Mouse (Mus musculus) mouse trophoblast stem cell (cell line): Measurements from ENCODE around the gene Hif3a.

ENCODE experiments used
- in situ Hi-C, 2 experiments: fragments of 300-500 bp; cut with MseI, MboI; formaldehyde crosslinking; loops; 2 replicates in 1 of 2; 3 replicates in 1 of 2; pipeline ENCODE4 v1.15.1; 2025

Gene Hif3a

DNA sequence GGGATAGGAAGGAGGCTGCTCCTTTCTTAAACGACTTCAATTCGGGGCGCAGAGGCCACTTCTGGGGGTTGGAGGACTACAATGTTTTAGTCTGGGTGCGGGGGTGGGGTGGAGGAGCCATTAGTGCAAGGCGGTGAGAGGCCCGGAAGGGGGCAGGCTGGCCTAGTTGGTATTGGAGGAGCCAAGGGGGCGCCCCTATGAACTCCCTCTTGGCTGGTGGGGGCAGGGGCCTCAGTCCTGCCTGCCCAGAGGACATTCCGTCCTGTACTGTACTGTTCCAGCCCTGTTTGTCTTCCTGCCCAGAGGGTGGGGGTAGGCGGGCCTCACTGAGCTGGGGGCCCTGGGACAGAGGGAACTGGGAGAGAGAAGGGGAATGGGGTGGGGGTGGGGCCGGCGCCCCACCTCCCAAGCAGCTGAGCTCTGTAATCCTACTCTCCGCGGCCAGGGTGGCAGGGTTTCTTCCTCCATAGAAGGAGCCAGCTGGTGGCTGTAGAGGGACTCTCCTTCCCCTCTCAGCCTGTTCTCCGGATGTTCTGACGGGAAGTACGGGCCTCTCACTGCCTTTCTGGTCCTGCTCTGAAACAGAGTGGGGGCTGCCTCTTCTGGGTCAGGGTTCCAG is 4.0 kb downstream of the Hif3a start:
- in situ Hi-C loops = loop anchor here in 1 of 2 experiments (25.0 kb wide), 1 partner anchor 1829 kb away; no protein-coding TSS in a partner anchor

- in situ Hi-C loops = loop anchor here in 1 of 2 experiments (25.0 kb wide), 1 partner anchor 1830 kb away; no protein-coding TSS in a partner anchor
Observed at GRCm38 (mm10) chr7:17056601-17057523, 5.4 kb downstream of the Hif3a start.

GRCm38 (mm10) chr7:17056081-17056581 is 6.1 kb downstream of the Hif3a start:
- in situ Hi-C loops = loop anchor here in 1 of 2 experiments (25.0 kb wide), 1 partner anchor 1831 kb away; no protein-coding TSS in a partner anchor

DNA sequence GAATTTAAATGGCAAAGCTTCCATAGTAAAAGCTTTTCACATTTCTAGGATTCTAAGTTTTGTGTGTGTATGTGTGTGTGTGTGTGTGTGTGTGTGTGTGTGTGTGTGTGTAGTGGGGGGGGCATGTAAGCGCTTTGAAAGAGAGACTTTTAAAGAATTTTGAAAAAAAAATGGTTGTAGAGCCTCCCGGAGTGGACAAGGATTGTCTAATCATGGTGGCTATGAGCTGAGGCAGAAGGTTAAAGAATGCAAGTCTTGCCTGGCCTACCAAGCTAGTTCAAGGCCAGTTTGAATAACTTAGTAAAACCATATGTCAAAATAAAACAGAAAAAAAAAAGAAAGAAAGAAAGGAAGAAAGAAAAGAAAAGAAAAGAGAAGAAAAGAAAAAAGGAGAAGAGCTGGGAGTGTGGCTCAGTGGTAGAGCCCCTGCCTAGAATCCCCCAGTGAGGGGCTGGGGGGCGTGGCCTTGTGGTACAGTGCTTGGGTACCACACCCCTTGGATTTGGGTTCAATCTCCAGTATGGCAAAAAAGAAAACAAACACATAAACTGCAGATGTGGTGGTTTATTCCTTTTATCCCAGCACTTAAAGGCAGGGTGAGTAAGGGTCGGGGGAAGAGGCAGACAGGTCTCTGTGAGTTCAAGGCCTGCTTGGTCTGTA is 6.8 kb downstream of the Hif3a start:
- in situ Hi-C loops = loop anchor here in 1 of 2 experiments (25.0 kb wide), 1 partner anchor 1832 kb away; no protein-coding TSS in a partner anchor

DNA sequence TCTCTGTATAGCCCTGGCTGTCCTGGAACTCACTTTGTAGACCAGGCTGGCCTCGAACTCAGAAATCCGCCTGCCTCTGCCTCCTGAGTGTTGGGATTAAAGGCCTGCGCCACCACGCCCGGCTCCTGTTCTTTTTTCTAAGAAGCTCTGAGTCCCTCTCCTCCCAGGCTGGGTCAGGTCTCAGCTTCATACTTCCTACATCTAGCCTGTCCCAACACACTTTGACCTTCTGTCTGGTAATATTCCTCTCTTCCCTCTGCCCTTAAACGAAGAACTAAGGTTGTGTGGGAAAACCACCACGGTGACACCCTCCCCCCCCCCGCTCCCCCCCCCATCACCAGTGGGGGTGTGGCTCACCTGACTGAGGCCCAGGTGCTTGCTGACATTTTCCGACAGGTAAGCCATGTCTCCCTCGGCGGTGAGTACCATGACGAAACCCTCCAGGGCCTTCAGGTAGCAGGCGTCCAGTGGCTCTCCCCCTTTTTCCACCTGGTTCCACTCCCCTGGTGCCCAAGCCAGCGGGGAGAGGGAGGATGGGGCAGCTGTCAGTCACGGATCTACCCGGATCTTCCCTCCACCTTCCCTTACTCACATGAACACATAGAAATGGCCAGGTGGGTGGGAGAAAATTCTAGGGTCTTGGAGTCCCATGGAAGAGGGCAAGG is 7.8 kb downstream of the Hif3a start:
- in situ Hi-C loops = loop anchor here in 1 of 2 experiments (25.0 kb wide), 1 partner anchor 1833 kb away; no protein-coding TSS in a partner anchor

- in situ Hi-C loops = loop anchor here in 1 of 2 experiments (25.0 kb wide), 1 partner anchor 1836 kb away; no protein-coding TSS in a partner anchor
Observed at GRCm38 (mm10) chr7:17050933-17051594, 11.2 kb downstream of the Hif3a start.

DNA sequence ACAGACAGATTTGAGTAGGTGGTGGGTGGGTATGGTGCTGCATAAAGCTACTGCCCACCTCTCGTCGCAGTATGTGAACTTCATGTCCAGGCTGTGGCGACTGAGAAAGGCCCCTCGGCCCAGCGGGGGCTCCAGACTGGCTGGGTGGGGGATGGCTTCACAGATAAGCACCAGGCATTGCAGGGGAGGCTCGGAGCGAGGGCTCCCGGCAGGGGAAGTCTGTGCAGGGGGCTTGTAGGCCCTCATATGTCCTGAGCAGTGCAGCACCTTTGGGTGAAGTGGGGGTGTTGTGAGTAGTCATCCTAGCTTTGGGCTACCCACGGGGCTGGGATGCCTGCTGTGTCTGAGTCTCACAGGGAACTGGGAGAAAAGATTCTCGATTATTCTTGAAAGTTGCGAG is 11.7 kb downstream of the Hif3a start:
- in situ Hi-C loops = loop anchor here in 1 of 2 experiments (25.0 kb wide), 1 partner anchor 1837 kb away; no protein-coding TSS in a partner anchor

GRCm38 (mm10) chr7:17048431-17049190 is 13.6 kb downstream of the Hif3a start:
- in situ Hi-C loops = no loop called here

DNA sequence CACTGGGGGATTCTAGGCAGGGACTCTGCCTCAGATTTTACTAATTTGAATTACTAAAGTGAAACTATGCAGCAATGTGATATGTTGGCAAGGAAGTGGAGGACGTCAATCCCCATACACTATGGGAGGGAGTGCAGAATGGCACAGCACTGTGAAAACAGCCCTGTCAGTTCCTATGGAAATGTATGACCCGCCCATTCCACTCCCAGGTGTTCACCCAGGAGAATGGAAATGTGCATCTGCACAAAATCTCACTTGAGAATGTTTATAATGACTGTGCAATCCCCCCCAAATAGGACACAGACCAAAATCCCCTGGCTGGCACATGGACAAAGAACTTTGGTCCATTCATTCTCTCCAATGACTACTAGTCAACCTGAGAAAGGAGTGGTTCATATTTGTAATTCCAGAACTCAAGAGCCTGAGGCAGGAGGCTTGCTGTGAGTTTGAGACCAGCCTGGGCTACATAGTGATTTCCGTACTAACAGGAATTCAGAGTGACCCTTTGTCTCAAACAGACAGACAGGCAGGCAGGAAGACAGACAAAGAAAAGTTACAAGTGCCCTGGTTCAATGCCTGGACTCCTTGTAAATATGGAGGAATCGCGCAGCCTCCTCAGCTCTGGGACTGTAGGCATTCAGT is 15.1 kb downstream of the Hif3a start:
- in situ Hi-C loops = no loop called here

DNA sequence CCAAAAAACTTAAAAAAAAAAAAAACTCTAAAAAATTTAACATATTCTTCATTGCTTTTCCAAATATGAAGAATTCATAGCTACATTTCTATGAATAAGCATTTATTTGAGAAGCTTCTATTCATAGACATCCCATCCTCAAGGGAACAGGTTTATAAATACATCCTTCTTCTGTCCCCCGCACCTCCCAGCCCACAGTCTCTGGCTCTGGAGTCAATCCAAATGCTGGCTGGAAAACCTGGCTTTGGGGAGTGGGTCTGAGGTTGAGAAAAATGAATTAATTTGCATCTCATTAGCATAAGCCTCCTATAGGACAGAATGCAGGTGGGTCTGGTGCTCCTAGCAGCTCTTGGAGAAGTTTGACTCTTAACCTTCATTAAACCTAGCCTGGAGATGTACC is 16.5 kb downstream of the Hif3a start:
- in situ Hi-C loops = no loop called here

- in situ Hi-C loops = no loop called here
Observed at GRCm38 (mm10) chr7:17039373-17039772, 22.9 kb downstream of the Hif3a start.

- in situ Hi-C loops = no loop called here
Observed at GRCm38 (mm10) chr7:17038018-17038695, 24.1 kb downstream of the Hif3a start.

DNA sequence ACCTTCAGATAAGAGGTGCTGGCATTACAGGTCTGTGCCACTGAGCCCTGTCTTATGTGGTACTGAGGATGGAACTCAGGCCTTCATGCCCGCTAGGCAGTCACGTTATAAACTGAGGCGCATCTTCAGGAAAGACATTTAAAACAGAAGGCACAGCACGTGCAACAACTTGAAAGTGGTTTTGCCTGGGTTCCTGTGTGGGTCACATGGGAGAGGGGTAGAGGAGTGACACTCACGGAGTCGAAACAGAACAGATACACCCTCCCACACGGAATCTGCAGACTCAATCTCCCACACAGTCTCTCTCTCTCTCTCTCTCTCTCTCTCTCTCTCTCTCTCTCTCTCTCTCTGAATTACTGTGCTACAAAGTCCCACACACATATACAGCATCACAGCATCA is 32.0 kb downstream of the Hif3a start:
- in situ Hi-C loops = no loop called here

DNA sequence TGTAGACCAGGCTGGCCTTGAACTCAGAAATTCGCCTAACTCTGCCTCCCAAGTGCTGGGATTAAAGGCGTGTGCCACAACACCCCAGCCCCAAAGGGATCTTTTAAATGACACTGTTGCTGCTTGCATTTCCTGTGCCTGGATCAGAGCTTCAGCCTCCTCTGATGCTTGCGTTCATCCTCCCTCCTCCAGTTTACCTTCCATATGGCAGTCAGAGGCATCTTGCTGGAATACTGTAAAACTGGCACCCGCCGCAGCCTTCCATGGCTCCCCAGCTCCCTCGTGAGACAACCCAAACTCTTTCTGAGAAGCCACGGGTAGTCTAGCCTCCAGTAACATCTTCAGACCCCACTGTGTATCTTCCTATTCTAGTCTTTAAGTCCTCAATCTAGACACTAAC is 33.3 kb downstream of the Hif3a start:
- in situ Hi-C loops = no loop called here

DNA sequence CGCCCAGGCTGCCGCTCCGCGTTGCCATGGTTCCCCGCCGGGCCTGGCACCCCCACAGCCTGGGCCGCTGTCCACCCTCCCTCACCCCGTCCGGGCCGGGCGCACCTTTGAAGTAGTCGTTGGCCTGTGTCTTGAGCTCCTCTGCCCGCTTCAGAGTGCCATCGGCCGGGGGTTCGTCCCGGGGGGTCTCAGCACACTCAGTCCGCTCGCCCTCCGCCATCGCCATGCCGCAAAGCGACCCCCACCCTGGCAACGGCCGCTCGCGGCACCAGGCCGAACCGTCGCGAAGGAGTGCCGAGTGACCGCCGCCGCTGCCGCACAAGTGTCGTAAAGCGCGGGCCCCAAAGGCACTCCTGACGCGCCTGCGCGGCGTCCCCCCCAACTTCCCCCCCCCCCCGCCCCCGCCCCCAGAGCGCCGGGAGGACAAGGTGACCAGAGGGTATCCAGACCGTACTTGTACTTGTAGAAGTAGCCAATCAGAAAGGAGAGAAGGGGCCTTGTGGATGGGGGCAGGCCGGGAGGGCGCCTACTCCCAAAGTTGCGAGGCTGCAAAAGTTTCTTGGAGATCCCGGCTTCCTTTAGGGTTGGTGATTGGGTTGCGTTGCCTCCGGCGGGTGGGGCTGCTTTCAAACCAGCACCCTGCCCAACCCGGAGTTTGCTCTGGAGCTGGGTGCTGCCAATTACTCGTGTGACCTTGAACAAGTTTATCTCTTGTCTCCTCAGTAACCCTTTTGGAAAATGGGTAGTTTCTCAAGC is 34.5 kb downstream of the Hif3a start, which contains the start of gene Ppp5c:
Gene Ppp5c, minus strand, starts transcription at position 337 of the 756 bp plus-strand sequence.
- in situ Hi-C loops = no loop called here

DNA sequence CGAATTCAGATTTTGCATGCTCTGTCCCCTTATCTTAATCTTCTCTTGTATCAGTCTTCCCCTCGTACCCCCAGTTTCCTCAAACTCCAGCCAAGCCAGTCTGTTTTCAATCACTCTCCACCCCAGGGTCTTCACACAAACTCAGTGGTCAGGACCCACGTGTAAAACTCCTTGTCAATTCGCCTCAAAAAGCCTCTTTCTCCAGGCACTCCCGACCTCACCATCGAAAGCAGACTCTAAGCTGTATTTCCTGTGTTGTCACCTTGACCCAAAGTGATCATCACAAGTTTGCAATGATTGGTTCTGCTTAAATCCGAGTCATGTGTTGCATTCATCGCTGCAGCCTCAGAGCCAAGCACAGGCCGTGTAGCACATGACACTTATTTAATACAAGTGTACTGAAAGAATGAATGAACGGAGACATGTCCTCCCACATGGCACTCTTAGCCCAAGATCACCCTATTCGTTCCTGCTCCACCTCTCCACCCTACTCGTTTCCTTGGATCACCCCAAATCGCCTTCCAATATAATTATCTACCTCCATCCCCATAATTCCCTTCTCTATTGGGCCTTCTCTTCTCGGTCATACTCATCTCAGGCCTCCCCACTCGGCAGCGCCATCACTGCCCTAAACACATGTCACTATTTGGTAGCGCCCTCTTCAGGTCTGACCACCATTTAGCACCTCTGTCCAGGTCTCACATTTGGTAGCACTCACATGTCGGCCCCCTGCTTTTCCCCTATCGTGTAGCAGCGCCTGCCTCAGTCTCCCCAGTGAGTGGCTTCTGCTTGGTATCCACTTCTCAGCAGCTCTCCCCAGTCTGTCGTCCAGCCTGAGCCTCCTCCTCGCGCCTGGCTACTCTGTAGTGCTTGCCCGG is 35.3 kb downstream of the Hif3a start:
- in situ Hi-C loops = no loop called here
